Mouse (Mus musculus): ENCODE data around the gene Sh2b2.

- TF ChIP-seq POLR2A (IDR thresholded peaks at IDR 0.05; ENCODE audit: insufficient read length, low read depth): no peak
- no peak for TF ChIP-seq POLR2AphosphoS2 (IDR thresholded peaks at IDR 0.05; ENCODE audit: insufficient read length, low read depth)
- TF ChIP-seq E2F4 (IDR thresholded peaks at IDR 0.05; ENCODE audit: insufficient read depth): no peak
- no peak for TF ChIP-seq USF1 (IDR thresholded peaks at IDR 0.05; ENCODE audit: low read depth)
- no peak for TF ChIP-seq TCF12 (IDR thresholded peaks at IDR 0.05; ENCODE audit: insufficient read depth, poor library complexity, severe bottlenecking)
- no peak for TF ChIP-seq MAX (IDR thresholded peaks at IDR 0.05; ENCODE audit: low read depth)
- no peak for TF ChIP-seq CEBPB (IDR thresholded peaks at IDR 0.05; ENCODE audit: insufficient read depth, poor library complexity, severe bottlenecking)
- no peak for TF ChIP-seq TCF3 (IDR thresholded peaks at IDR 0.05; ENCODE audit: insufficient read length, low read depth)
These were observed 43.4 kb upstream of the Sh2b2 start for GRCm38 (mm10) chr5:136289776-136290175.

Measured in myocyte (in vitro differentiated cells).